Mouse (Mus musculus): ENCODE results near the gene Fam53b.
A peak's percentile ranks its signal among the peaks of the same experiment; 100 is the strongest.

The Fam53b gene

DNA sequence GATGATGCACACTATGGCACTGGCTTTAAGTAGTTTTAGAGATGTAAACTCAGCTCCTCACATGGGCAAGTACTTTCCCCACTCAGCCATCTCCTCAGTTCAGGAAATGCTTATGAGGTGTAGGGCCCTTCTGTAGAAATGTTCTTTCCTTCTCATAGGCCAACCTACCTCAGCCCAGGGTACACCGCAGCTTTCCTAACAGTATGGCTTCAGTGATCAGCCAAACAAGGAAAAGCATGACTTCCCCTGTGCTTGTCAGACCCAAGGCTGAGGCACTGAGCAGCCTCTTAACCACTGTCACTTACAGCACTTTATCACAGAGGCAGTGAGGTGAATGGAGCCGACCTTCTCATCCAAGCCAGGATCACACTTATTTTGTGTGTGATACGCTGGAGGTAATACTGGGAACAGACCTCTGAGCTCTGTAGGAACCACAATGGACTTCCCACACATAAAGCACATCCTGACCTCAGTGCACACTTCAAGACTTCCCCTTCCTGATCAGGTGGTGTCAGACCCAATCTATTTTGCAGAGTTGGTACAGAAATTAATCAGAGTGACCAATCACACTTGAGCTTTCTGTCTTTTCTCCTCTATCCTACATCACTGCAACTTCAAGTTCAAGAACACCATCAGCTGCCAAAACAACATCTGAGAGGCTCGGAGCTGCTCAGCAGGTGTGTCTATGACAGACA lies 26.0 kb downstream of the Fam53b start:
- no peak for DNase-seq (ENCODE audit: low read depth)

GRCm38 (mm10) chr7:132787022-132787421 lies 26.7 kb downstream of the Fam53b start:
- no peak for DNase-seq (ENCODE audit: low read depth)

DNA sequence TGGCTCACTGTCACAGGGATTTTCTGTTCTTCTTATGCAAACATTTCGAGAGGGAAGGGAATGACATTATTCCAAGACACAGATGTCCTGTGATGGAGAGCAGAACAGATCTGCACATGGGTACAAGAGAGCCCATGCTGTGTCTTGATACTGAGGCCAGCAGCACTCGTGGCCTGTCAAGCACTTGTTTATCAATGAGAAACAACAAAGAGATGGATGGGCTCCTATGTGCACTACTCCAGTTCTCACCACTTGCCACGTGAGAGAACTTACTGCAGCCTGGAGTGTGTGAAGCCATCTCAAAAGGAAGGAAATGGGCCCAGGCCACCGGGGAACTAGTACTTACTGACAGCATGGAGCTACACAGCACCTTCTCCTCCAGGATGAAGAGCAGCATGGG lies 27.2 kb downstream of the Fam53b start:
- no peak for DNase-seq (ENCODE audit: low read depth)

DNA sequence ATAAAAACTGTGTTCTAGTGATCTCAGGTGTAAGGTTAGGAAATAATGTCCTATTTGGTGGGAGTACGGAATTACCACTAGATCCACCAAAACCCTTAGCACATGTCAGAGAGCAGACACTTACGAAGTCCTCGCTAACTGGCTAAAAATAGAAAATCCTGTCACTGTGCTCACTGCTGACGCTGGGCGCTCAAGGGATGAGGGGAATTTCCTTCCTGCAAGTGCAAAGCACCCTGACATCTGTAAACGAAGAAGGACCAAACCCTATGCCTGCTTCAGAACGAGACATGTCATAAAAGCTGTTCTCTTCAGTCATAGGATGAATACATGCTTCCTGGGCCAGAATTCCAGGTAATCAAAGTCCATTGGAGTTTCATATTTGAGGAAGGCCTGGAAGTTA lies 27.7 kb downstream of the Fam53b start:
- DNase-seq (ENCODE audit: low read depth): no peak

DNA sequence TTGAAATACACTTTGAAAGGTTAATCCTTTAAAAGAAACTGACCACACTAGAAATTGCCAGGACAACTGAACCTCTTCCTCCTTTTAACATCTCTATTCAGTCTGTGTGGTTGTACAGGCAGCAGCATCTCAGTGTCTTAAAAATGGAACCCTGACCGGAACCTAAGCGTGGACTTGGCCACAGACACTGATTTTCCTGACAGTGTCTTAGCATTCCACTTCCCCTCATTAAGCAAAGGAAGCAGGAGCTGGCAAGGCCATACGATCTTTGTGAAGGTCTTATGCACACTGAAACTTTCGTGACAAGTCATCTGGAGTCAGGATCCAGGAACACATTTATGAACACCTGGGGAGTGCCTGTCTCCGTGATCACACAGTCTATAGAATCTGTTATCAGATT lies 29.6 kb downstream of the Fam53b start:
- DNase-seq (ENCODE audit: low read depth): no peak

GRCm38 (mm10) chr7:132781850-132782249 lies 31.8 kb downstream of the Fam53b start:
- no peak for DNase-seq (ENCODE audit: low read depth)

DNA sequence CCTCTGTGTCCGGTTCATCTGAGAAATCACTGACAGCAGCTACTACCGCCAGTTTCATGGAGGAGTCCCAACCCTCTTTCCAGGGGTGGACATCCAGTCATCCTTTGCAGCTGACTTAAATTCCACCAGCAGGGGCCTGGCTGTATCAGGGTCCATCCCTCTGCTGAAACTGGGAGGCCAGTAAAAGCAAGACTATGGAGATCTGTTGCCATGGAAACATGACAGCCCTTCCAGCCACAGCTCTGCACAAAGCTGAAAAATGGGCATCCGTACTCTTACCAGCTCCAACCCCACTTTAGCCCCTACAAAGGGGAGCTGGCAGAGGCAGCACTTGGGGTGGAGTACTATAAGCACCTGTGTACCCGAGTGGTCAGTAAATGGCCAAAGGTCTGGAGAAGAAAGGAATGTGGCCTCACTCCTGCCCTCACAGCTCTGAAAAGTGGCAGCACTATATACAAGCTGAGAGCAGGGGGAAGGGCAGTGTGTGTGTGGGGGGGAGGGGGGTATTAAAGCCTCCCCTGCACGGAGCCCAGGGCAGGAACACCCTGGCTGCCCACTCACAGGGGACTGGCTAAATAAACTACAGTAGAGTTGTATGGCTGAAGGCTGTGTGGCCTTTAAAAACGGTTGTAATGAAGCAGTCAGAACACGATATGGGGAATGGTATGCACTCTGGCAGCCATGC lies 32.4 kb downstream of the Fam53b start:
- no peak for DNase-seq (ENCODE audit: low read depth)

DNA sequence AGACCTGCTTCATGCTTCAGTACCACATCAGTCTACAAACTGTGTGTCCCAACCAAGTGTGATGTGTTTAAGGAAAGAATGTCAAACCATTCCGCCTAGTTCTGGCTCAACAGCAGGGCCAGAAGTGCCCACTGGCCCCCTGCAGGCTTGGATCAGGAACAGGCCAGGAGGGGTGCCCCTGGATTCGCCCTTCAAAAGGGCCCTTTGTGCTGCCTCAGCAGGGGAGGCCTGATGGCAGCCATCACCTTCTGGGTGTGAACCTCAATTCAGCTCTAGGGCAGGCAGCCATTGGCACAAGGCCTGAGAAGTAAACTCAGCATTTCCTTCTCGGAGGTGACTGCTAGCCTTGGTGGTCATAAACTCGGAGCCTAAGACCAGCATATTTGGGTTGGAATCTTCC lies 33.1 kb downstream of the Fam53b start:
- DNase-seq (ENCODE audit: low read depth): no peak

DNA sequence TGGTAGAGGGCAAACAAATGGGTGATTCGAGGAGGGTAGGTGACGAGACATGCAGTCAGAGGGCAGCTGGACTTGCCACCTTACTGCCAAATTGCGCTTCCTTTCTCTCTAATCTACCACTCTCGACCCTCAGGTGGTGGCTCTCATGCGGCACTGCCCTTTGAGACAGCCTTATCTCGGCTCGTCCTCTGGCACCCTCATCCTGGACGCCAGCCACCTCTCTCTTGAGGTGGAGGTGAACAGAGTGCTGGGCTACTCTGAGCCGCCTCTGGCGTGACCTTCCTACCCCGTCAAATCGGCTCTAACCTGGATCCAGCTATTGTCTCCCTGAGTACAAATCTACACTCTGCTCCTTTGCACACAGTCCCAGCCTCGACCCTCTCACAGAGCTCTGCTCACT lies 35.1 kb downstream of the Fam53b start:
- no peak for DNase-seq (ENCODE audit: low read depth)

GRCm38 (mm10) chr7:132777728-132778453 lies 35.8 kb downstream of the Fam53b start:
- peak; percentile 70 for DNase-seq (ENCODE audit: low read depth)

- DNase-seq (ENCODE audit: low read depth): no peak
These were observed 36.6 kb downstream of the Fam53b start for GRCm38 (mm10) chr7:132777117-132777516.

GRCm38 (mm10) chr7:132776338-132777111 lies 37.2 kb downstream of the Fam53b start:
- DNase-seq (ENCODE audit: low read depth): peak; percentile 69

DNA sequence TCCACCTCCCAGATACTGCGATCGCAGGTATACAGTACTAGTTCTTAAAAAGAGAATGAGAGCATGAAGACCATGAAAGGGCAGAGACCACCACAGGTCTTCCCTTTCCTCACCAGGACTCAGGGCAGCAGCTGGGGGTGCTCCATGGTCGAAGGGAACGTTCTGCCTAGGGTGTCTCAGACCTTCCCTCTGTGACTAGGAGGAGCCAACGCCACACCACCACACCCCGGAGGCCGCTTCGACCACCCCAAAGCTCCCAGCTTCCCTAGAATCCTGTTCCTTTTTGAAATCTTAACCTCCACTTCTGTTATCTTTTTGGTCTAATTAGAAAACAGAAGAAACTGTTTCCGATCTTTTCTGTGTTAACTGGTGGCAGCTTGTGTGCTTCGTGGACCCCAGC lies 37.8 kb downstream of the Fam53b start:
- DNase-seq (ENCODE audit: low read depth): no peak

DNA sequence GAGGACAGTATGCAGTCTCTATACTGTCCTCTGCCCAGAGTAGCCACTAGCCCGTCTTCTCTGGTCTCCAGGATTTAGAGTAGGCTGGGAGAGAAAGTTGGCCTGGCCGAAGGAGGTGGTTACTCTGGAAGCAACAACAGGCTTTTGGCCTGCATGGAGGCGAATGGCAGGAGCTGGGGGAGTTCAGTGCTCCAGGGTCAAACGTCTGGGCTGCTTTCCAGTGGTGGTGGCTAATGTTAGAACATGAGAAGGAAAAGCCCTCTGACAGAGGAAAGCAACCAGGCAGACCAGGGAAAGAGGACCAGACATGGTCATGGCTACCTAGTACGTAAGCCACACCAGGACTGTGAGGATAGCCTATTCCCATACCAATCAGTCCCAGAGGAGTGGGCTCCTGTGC lies 38.4 kb downstream of the Fam53b start:
- no peak for DNase-seq (ENCODE audit: low read depth)

DNA sequence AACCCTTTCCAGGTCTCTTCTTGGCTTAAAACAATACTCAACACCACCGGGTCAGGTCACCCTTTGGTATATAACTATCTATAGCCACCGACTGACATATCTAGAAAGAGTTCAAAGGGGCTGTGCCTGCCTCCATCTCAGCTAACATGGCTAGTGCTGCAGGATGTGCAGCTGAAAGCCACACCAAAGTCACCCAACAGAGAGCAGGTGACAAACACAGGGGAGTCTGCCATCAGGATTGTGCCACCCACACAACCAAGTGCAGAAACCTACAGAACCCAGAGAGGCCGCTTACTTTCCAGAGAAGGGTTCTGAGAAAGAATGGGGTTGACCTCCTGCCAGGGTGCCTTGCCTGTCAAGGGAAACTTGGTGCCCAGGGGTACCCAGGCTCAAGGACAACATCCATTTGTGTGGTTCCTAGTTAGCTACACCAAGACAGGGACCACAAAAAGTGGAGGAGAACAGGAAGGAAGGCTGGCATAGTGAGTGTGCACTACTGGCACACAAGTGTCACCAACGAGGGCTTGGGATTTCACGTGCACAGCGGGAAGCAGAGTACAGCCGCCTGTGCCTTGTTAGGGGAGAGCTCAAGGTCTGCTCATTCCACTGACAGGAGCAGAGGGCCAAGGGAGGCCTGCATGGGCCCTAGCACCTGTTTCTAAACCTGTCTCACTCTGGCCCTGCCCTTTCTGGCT lies 40.5 kb downstream of the Fam53b start:
- no peak for DNase-seq (ENCODE audit: low read depth)

- peak; percentile 88 for DNase-seq (ENCODE audit: low read depth)
These were observed 41.2 kb downstream of the Fam53b start for GRCm38 (mm10) chr7:132772440-132772839.

DNA sequence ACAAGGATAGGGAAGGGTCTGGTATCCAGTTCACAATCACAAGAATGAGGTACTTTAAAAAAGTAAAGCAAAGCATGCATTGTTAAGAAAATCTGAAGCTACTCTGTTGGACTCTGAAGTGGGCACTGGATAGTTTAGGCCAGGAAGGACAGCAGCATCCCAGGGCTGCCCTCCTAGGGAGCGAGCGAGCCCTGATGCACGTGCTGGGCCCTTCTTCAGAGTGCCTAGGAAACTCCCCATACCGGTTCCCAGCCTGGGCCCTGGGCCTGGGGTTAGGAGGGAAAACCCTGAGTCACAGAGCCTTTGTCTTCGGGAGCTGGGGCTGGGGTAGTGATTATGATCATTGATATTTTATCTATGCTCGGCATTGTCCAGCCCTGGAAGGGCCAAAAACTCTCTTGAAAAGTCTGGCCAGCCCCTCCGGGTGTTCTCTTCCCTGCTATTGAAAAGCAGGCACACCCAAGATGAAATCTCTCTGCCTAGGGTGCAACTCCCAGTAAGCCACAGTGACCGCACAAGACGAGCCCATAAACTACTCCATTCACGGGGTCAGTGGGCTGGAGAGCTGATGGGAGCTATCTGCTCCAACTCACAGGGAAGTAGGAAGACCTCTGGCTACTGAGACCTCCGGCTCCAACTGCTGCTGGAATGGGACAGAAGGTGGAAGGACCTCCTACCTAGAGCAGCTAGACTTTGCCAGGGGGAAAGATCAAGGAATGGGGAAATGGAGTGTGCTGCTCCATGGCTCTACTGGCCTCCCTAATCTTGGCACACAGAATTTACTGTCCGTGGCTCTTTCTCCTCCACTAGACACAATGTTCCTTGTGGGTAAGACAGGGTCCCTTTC lies 45.0 kb downstream of the Fam53b start:
- DNase-seq (ENCODE audit: low read depth): no peak

- no peak for DNase-seq (ENCODE audit: low read depth)
These were observed 45.7 kb downstream of the Fam53b start for GRCm38 (mm10) chr7:132767999-132768370.

GRCm38 (mm10) chr7:132767233-132767998 lies 46.3 kb downstream of the Fam53b start:
- DNase-seq (ENCODE audit: low read depth): no peak

- no peak for DNase-seq (ENCODE audit: low read depth)
These were observed 47.3 kb downstream of the Fam53b start for GRCm38 (mm10) chr7:132766235-132766871.
